Mouse (Mus musculus) hindbrain, embryonic 15.5 days (tissue): ENCODE results near the gene Olfr744. TPM values are rescaled to one million over a fixed set of nuclear protein-coding genes. Genes with fewer than 3 reads are reported as not detected.
"Not testable (repeated sequence)": the region's sequence is repeated elsewhere in the genome, so short reads cannot be mapped to it uniquely, and the experiment has no call there.

Experiments
- ATAC-seq: fragments of 200-750 bp; cut with Nextera tagmentation; 2 replicates; pipeline ENCODE4 v1.8.0; 2017; ENCODE audit warnings: low read depth, moderate number of reproducible peaks, moderate TSS enrichment; ENCODE audit not compliant: low FRiP score
- H3K27ac ChIP-seq: fragments of 300-500 bp; sonication (generic); replicated peaks from 2 replicates; pipeline ENCODE4 v1.5.1; 2015; ENCODE audit warnings: mild to moderate bottlenecking, inconsistent platforms
- H3K27me3 ChIP-seq: fragments of 300-500 bp; sonication (generic); 2 replicates; pipeline ENCODE4 v1.6.1; 2015; ENCODE audit warnings: control low read depth, inconsistent platforms
- H3K36me3 ChIP-seq: fragments of 300-500 bp; sonication (generic); 2 replicates; pipeline ENCODE4 v1.6.1; 2015; ENCODE audit warnings: control low read depth, inconsistent platforms
- H3K4me1 ChIP-seq: fragments of 300-500 bp; sonication (generic); replicated peaks from 2 replicates; pipeline ENCODE4 v1.6.1; 2015; ENCODE audit warnings: control low read depth, inconsistent platforms
- H3K4me2 ChIP-seq: fragments of 300-500 bp; sonication (generic); 2 replicates; pipeline ENCODE4 v1.6.1; 2015; ENCODE audit warnings: moderate library complexity, mild to moderate bottlenecking, inconsistent platforms
- H3K4me3 ChIP-seq: fragments of 300-500 bp; sonication (generic); 2 replicates; pipeline ENCODE4 v1.5.1; 2015; ENCODE audit warnings: mild to moderate bottlenecking, inconsistent platforms
- H3K9ac ChIP-seq: fragments of 300-500 bp; sonication (generic); 2 replicates; pipeline ENCODE4 v1.6.1; 2015; ENCODE audit warnings: inconsistent platforms
- H3K9me3 ChIP-seq: fragments of 300-500 bp; sonication (generic); 2 replicates; pipeline ENCODE4 v1.6.1; 2016; ENCODE audit warnings: control low read depth, inconsistent platforms
- WGBS: fragments of 180-500 bp; shearing (Covaris S2); methylation state at CpG from one replicate; pipeline ENCODE4 v1.1.7; 2015; 5-methylcytosine and 5-hydroxymethylcytosine counted together
- polyA plus RNA-seq: library from polyadenylated mRNA; unstranded; fragments of >200 nt; fragmentation: Nextera tagmentation; extraction: Ambion mirVana; gene quantifications from 2 replicates; pipeline ENCODE4 v1.2.1, GENCODE M21; 2015

Olfr744 gene
- polyA plus RNA-seq, result not detected in 2 replicates

- no peak within 1 kb of the TSS for H3K27ac ChIP-seq
- H3K4me2 ChIP-seq, result no peak within 1 kb of the TSS
- WGBS, result 98% methylated on average over 2 of the region's 2 CpGs
- no peaks in the 10 kb centered on the region for H3K9me3 ChIP-seq
- H3K4me3 ChIP-seq, result no peak within 1 kb of the TSS
- H3K9ac ChIP-seq, result no peak within 1 kb of the TSS
- ATAC-seq, result no peak
- no peaks in the 10 kb centered on the region for H3K36me3 ChIP-seq
- no peaks in the 10 kb centered on the region for H3K4me1 ChIP-seq
- H3K27me3 ChIP-seq, result no peaks in the 10 kb centered on the region
Measured at GRCm38 (mm10) chr14:50614579-50614978, at the start of gene Olfr744. Olfr744 (plus strand) TSS chr14:50614879.

- not testable (repeated sequence) for H3K4me1 ChIP-seq, H3K4me3 ChIP-seq, H3K27me3 ChIP-seq, ATAC-seq, H3K9me3 ChIP-seq, H3K4me2 ChIP-seq, H3K9ac ChIP-seq, H3K36me3 ChIP-seq, H3K27ac ChIP-seq
- 62% methylated on average over 1 of the region's 1 CpGs for WGBS
Measured at GRCm38 (mm10) chr14:50573056-50573455, 41.6 kb upstream of the Olfr744 start.

DNA sequence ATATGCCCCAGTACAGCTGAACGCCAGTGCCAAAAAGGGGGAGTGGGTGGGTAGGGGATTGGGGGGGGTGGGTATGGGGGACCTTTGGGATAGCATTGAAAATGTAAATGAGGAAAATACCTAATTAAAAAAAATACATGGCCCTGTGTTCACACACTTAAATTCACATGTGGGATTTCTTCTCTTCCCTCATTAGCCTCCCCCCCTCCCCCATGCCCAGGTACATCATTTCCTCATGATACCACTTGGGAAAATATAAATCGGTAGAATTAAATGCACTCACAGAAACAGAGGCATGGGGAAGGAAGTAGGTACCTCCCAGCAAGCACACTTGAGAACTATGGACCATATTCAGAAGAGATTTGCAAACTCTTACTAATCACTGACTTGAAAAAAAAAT is 24.4 kb downstream of the Olfr744 start, which contains the start of gene Olfr745:
Gene Olfr745 (plus strand): TSS at position 301 of the 400 bp plus-strand sequence.
- no peak for ATAC-seq
- 88% methylated on average over 2 of the region's 2 CpGs for WGBS
- no peaks in the 10 kb centered on the region for H3K27me3 ChIP-seq
- H3K9ac ChIP-seq, result no peak within 1 kb of the TSS
- no peaks in the 10 kb centered on the region for H3K4me1 ChIP-seq
- no peak within 1 kb of the TSS for H3K4me3 ChIP-seq
- no peak within 1 kb of the TSS for H3K27ac ChIP-seq
- no peak within 1 kb of the TSS for H3K4me2 ChIP-seq
- no peaks in the 10 kb centered on the region for H3K9me3 ChIP-seq
- no peaks in the 10 kb centered on the region for H3K36me3 ChIP-seq

DNA sequence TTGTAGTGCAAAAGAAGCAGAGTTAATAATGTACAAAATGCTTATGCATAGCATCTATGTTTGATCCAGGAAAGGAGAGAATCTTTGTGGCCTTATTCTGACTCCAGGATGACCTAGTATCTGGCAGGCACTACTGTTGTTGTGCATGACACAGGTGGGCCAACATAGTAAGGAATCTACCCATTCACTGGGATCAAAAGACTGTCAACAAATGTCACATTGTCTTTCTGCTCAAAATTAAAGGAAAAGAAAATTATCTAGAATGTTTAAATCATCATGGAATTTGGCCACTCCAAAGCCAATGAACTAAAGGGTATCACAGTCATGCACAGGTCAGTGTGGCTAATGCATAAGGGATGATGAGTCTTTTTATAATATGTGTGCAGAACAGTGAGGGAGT is 32.1 kb downstream of the Olfr744 start, which contains the start of gene Olfr746:
Gene Olfr746 (plus strand): TSS at position 301 of the 400 bp plus-strand sequence.
- H3K4me3 ChIP-seq, result no peak within 1 kb of the TSS
- no peaks in the 10 kb centered on the region for H3K27me3 ChIP-seq
- H3K4me2 ChIP-seq, result no peak within 1 kb of the TSS
- no peaks in the 10 kb centered on the region for H3K36me3 ChIP-seq
- H3K9ac ChIP-seq, result no peak within 1 kb of the TSS
- ATAC-seq, result no peak
- no peaks in the 10 kb centered on the region for H3K4me1 ChIP-seq
- H3K9me3 ChIP-seq, result no peaks in the 10 kb centered on the region
- no peak within 1 kb of the TSS for H3K27ac ChIP-seq

Other genes with a start within 250 kb of the Olfr744 start
- not detected in 2 replicates for gene Olfr736, start 233.7 kb upstream of the Olfr744 start, polyA plus RNA-seq
- not detected in 2 replicates for gene Olfr738, start 207.3 kb upstream of the Olfr744 start, polyA plus RNA-seq
- gene Olfr739, start 196.3 kb upstream of the Olfr744 start, polyA plus RNA-seq, result not detected in 2 replicates
- gene Olfr740, start 169.3 kb upstream of the Olfr744 start, polyA plus RNA-seq, result not detected in 2 replicates
- not detected in 2 replicates for gene Olfr741, start 142.1 kb upstream of the Olfr744 start, polyA plus RNA-seq
- gene Olfr742, start 111.3 kb upstream of the Olfr744 start, polyA plus RNA-seq, result not detected in 2 replicates
- gene Olfr743, start 93.0 kb upstream of the Olfr744 start, polyA plus RNA-seq, result not detected in 2 replicates
- not detected in 2 replicates for gene Olfr745, start 24.5 kb downstream of the Olfr744 start, polyA plus RNA-seq
- gene Olfr746, start 32.2 kb downstream of the Olfr744 start, polyA plus RNA-seq, result not detected in 2 replicates
- gene Olfr747, start 78.3 kb downstream of the Olfr744 start, polyA plus RNA-seq, result not detected in 2 replicates
- not detected in 2 replicates for gene Olfr748, start 92.5 kb downstream of the Olfr744 start, polyA plus RNA-seq
- not detected in 2 replicates for gene Olfr749, start 130.2 kb downstream of the Olfr744 start, polyA plus RNA-seq
- gene Ttc5, start 170.6 kb downstream of the Olfr744 start, polyA plus RNA-seq, result 121 and 127 TPM in 2 replicates
- not detected in 2 replicates for gene Ccnb1ip1, start 192.9 kb downstream of the Olfr744 start, polyA plus RNA-seq
- gene Parp2, start 193.0 kb downstream of the Olfr744 start, polyA plus RNA-seq, result 44.3 and 45.4 TPM in 2 replicates